Mouse (Mus musculus) olfactory bulb, adult 2 months (tissue): Measurements from ENCODE around the gene Olfr462.

Source experiments
- CTCF ChIP-seq: fragments of 200-500 bp; IDR thresholded peaks from 2 replicates; pipeline ENCODE4 v1.5.1; 2012; ENCODE audit warnings: low read depth, mild to moderate bottlenecking, low read length, moderate library complexity; ENCODE audit not compliant: insufficient read depth
- POLR2A ChIP-seq: fragments of 200-500 bp; IDR thresholded peaks from 2 replicates; pipeline ENCODE4 v1.6.1; 2012; ENCODE audit warnings: mild to moderate bottlenecking, low read depth, low read length, moderate library complexity; ENCODE audit not compliant: insufficient read depth

- TF ChIP-seq CTCF (no peak), POLR2A (no peak)
Observed at GRCm38 (mm10) chr11:87920966-87921365, 28.9 kb upstream of the Olfr462 start, which contains the start of gene Olfr464.
